Mouse (Mus musculus): ENCODE results near the gene Il1f10. TPM values are rescaled to one million over a fixed set of nuclear protein-coding genes. Genes with fewer than 3 reads are reported as not detected.

Il1f10 gene
- not detected in 2 replicates for polyA plus RNA-seq (2012; rRNA removed)

DNA sequence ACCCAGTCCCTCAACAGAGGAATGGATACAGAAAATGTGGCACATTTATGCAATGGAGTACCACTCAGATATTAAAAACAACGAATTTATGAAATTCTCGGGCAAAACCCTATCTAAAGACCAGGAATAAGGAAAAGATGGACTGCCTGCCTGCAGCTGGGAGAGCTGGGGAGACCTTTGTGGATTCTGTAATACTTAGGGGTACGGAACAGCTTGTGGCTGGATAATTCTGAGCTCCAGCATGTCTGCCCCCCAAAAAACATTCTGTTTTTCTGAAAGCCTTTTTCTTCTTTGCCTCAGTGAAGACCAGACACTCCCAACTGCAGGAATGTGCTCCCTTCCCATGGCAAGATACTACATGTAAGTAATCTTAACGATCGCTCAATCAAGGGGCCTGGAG, at the start of gene Il1f10:
Gene Il1f10 (plus strand): TSS at position 301 of the 400 bp plus-strand sequence.

DNA sequence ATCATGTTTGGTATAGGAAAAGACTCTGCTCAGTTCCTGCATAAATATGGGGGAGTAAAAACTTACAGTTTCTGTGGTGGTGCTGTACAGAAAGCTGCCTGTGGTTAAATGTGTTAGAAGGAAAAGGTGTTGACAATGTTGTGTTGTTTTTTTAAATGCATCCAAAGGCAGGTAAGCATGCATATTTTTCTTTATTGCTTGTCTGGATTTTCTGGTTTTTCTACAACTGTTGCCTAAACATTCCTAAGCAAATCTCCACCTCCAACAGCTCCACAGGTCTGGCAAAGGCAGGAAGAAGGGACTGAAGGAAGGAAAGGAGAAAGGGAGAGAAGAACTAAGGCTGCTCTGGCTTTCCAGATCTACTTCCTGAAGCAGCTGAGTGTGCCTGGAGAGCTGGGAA, 14.3 kb upstream of the Il1f10 start, which contains the start of gene Il1f5:
Gene Il1f5 (plus strand): TSS at position 301 of the 400 bp plus-strand sequence.

DNA sequence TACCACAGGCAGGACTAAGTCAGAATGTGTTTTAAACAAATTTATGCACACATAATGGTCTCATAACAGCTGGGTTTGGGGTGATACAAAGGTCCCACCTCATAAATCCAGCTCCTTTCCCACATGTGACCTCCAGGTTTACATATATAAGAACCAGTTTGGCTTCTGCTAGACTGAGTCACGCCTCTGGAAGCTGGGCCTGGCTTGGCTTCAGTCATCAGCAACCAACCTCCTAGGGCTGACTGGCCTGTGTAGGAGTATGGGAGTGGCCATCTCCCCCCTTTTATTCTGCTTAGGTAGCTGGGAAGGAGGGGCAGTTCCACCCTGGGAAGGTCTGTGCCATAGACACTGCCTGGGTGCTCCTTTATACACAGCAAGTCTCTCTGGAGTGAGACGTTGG, 45.5 kb downstream of the Il1f10 start, which contains the start of gene Il1rn:
Gene Il1rn (plus strand): TSS at position 309 of the 400 bp plus-strand sequence.

Other genes with a start within 250 kb of the Il1f10 start
- gene Hnmt, start 241.8 kb upstream of the Il1f10 start, polyA plus RNA-seq (2012; rRNA removed) = 2.5 and 2.6 TPM in 2 replicates
- gene Tbpl2, start 194.6 kb upstream of the Il1f10 start, polyA plus RNA-seq (2012; rRNA removed) = not detected in 2 replicates
- not detected in 2 replicates for gene Il1f8, start 138.0 kb upstream of the Il1f10 start, polyA plus RNA-seq (2012; rRNA removed)
- not detected in 2 replicates for gene Il1f9, start 104.7 kb upstream of the Il1f10 start, polyA plus RNA-seq (2012; rRNA removed)
- gene Il1f6, start 75.8 kb upstream of the Il1f10 start, polyA plus RNA-seq (2012; rRNA removed) = not detected in 2 replicates
- 0.26 TPM in 1 of 2 replicates, not detected in the other for gene Il1f5, start 14.2 kb upstream of the Il1f10 start, polyA plus RNA-seq (2012; rRNA removed)
- 1.8 and 4.5 TPM in 2 replicates for gene Il1rn, start 45.7 kb downstream of the Il1f10 start, polyA plus RNA-seq (2012; rRNA removed)
- 0.81 and 0.86 TPM in 2 replicates for gene Psd4, start 76.4 kb downstream of the Il1f10 start, polyA plus RNA-seq (2012; rRNA removed)
- gene Pax8, start 184.4 kb downstream of the Il1f10 start, polyA plus RNA-seq (2012; rRNA removed) = 4.1 and 6.3 TPM in 2 replicates

All from central nervous system, embryonic 14 days (tissue).